Mouse (Mus musculus) T-helper 1 cell (primary cell): ENCODE measurements around the gene Nxf1.

Source experiments
- in situ Hi-C: fragments of 300-600 bp; cut with MboI, MseI; formaldehyde crosslinking; loops from one replicate; pipeline ENCODE4 v1.15.1; 2025; ENCODE audit warnings: high pct_unique_total_duplicates

Nxf1 gene

GRCm38 (mm10) chr19:8756635-8757387 is at the start of gene Nxf1:
Gene Nxf1, plus strand, starts transcription at chr19:8757073.
- in situ Hi-C loops: loop anchor here (5.0 to 25.0 kb wide), 2 partner anchors 65 to 1980 kb away; partner anchors contain the start of genes Cd5 and Hnrnpul2

GRCm38 (mm10) chr19:8708954-8709353 is 47.9 kb upstream of the Nxf1 start:
- in situ Hi-C loops: loop anchor here (25.0 kb wide), 1 partner anchor 1222 kb away; the partner anchor contains the start of genes Atl3 and Rtn3

- in situ Hi-C loops: loop anchor here (25.0 kb wide), 1 partner anchor 1223 kb away; the partner anchor contains the start of genes Atl3 and Rtn3
Measured at GRCm38 (mm10) chr19:8710057-8710456, 46.8 kb upstream of the Nxf1 start.

- in situ Hi-C loops: loop anchor here (25.0 kb wide), 1 partner anchor 1224 kb away; the partner anchor contains the start of genes Atl3 and Rtn3
Measured at GRCm38 (mm10) chr19:8711506-8711905, 45.4 kb upstream of the Nxf1 start.

- in situ Hi-C loops: loop anchor here (25.0 kb wide), 1 partner anchor 1225 kb away; the partner anchor contains the start of genes Atl3 and Rtn3
Measured at GRCm38 (mm10) chr19:8711949-8712869, 44.7 kb upstream of the Nxf1 start.

- in situ Hi-C loops: loop anchor here (25.0 kb wide), 1 partner anchor 1226 kb away; the partner anchor contains the start of genes Atl3 and Rtn3
Measured at GRCm38 (mm10) chr19:8712870-8713305, 44.0 kb upstream of the Nxf1 start.

- in situ Hi-C loops: loop anchor here (25.0 kb wide), 1 partner anchor 1226 kb away; the partner anchor contains the start of genes Atl3 and Rtn3
Measured at GRCm38 (mm10) chr19:8713306-8713996, 43.4 kb upstream of the Nxf1 start.

- in situ Hi-C loops: loop anchor here (25.0 kb wide), 1 partner anchor 1227 kb away; the partner anchor contains the start of genes Atl3 and Rtn3
Measured at GRCm38 (mm10) chr19:8713997-8714652, 42.7 kb upstream of the Nxf1 start.

- in situ Hi-C loops: loop anchor here (25.0 kb wide), 1 partner anchor 1228 kb away; the partner anchor contains the start of genes Atl3 and Rtn3
Measured at GRCm38 (mm10) chr19:8714653-8715481, 42.0 kb upstream of the Nxf1 start.

- in situ Hi-C loops: loop anchor here (25.0 kb wide), 1 partner anchor 1229 kb away; the partner anchor contains the start of genes Atl3 and Rtn3
Measured at GRCm38 (mm10) chr19:8715868-8716766, 40.8 kb upstream of the Nxf1 start.

GRCm38 (mm10) chr19:8716767-8717475 is 40.0 kb upstream of the Nxf1 start:
- in situ Hi-C loops: loop anchor here (25.0 kb wide), 1 partner anchor 1230 kb away; the partner anchor contains the start of genes Atl3 and Rtn3

GRCm38 (mm10) chr19:8718357-8718756 is 38.5 kb upstream of the Nxf1 start:
- in situ Hi-C loops: loop anchor here (25.0 kb wide), 1 partner anchor 1231 kb away; the partner anchor contains the start of genes Atl3 and Rtn3

GRCm38 (mm10) chr19:8719037-8719436 is 37.8 kb upstream of the Nxf1 start:
- in situ Hi-C loops: loop anchor here (25.0 kb wide), 1 partner anchor 1232 kb away; the partner anchor contains the start of genes Atl3 and Rtn3

GRCm38 (mm10) chr19:8721378-8721777 is 35.5 kb upstream of the Nxf1 start:
- in situ Hi-C loops: loop anchor here (25.0 kb wide), 1 partner anchor 1234 kb away; the partner anchor contains the start of genes Atl3 and Rtn3

- in situ Hi-C loops: loop anchor here (25.0 kb wide), 1 partner anchor 1235 kb away; the partner anchor contains the start of genes Atl3 and Rtn3
Measured at GRCm38 (mm10) chr19:8722021-8722420, 34.9 kb upstream of the Nxf1 start.

- in situ Hi-C loops: loop anchor here (25.0 kb wide), 1 partner anchor 1235 kb away; the partner anchor contains the start of genes Atl3 and Rtn3
Measured at GRCm38 (mm10) chr19:8722559-8722906, 34.3 kb upstream of the Nxf1 start.
